Mouse (Mus musculus) ES-Bruce4 (cell line): ENCODE data around the gene Emb.

Experiments used
- CTCF ChIP-seq: IDR thresholded peaks from one replicate; pipeline ENCODE4 v1.8.1; 2011; ENCODE audit warnings: low read depth, low read length
- EP300 ChIP-seq: IDR thresholded peaks from 2 replicates; pipeline ENCODE4 v1.6.1; 2011; ENCODE audit warnings: low read depth, low read length; ENCODE audit not compliant: insufficient read depth
- POLR2A ChIP-seq: IDR thresholded peaks from one replicate; pipeline ENCODE4 v1.8.1; 2011; ENCODE audit warnings: low read length; ENCODE audit not compliant: insufficient read depth

DNA sequence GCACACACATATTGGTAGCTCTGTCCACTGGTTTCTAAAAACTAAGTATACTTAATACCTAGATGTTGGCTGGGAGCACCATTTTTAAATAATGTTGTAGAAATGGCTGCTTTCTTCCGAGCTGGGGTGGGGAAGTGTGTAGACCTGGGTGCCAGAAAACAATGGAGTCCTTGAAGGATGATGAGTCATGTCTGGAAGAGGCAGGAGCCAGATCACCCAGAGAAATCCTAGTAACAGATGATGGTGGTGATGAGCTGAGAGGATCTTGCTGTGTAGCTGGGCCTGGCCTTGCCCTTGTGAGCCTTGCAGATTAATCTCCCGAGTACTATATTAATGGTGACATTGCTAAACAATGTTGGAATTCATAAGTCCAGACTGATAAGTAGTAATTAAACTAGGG is 16.6 kb downstream of the Emb start:
- TF ChIP-seq CTCF, result no peak
- no peak for TF ChIP-seq POLR2A
- no peak for TF ChIP-seq EP300
